Mouse (Mus musculus): ENCODE measurements around the gene Sept8.

DNA sequence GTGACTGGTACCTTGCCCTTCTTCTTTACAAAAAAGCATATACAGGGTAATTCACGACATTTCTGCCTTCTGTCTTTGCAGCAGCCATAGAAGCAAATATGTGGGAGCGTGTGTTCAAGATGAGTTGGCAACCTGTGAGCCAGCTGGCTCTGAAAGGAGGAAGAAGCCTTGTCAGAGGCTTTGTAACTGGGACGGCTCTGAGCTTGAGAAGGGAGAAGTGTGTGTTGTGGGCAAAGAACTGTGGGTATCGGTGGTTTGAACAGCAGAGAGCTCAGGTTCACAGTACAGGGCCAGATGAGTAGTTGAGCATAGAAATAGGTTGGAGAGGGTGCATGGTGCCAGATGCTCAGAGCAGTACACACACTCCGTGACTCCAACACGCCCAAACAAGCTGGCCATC, 22.1 kb upstream of the Sept8 start:
- TF ChIP-seq POLR2A (IDR thresholded peaks at IDR 0.05; ENCODE audit: borderline replicate concordance, control insufficient read depth, low read depth, low read length) (no peak), CTCF (IDR thresholded peaks at IDR 0.05; ENCODE audit: control insufficient read depth, insufficient read depth, low read length) (no peak)

All from bone marrow, adult 2 months (tissue).